17 mouse cellular contexts compared by ENCODE assay signal in the genomic region with DNA sequence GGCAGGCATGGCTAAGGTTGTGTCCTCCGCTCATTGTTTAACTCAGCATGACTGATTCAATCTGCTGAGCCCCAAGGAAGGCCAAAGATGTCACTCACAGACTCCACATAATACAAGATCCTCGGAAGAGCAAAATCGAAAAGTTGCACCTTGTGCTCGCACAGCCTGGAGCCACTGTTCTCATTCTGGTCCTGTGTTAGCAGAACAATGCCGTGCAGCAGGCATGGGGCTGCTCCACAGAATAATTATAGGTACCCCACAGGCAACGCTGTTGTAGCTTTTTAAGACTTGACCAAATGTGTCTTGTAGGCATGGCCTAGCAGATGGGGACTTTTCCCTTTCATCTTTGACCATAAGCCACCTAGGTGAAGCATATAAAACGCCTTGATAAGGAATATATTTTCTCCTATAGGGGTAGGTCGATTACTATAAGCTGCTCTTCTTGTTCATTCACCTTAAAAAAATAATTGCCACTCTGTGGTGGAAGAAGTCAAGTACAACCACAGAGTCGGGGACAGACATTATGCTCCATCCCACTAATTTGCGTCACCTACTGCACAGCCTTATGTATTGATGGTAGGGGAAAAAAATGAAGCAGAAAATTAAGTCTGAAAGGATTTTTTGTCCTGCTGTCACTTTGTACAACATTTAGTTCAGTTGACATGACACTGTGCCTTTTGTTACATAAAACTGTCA.
A peak's percentile ranks its signal among the peaks of the same experiment; 100 is the strongest.
DNase-seq lines count a peak whose midpoint lies in the region; ATAC-seq lines count a peak whose summit lies in the region.
"Had no signal": no experiment of that assay in that cellular context is flagged by ENCODE, and none has a peak within 500 bp of the region (broad histone marks: within the 10 kb centered on the region; RNA-seq: fewer than 3 reads in every experiment).

No protein-coding gene starts in this region.

- H3K9ac ChIP-seq in neural tube, embryonic 12.5 days = no peak overlapping the region
- no peak overlapping the region for H3K9ac ChIP-seq in neural tube, embryonic 15.5 days (replicated peaks)
- H3K9ac ChIP-seq in forebrain, embryonic 15.5 days (replicated peaks) = no peak overlapping the region
- H3K9ac ChIP-seq: heart, embryonic 13.5 days; hindbrain, embryonic 15.5 days; lung, embryonic 15.5 days had no signal

- 47% methylated on average over 10 of the region's 10 CpGs for WGBS in neural tube, embryonic 12.5 days
- WGBS in neural tube, embryonic 15.5 days = 40% methylated on average over 10 of the region's 10 CpGs
- 26% methylated on average over 10 of the region's 10 CpGs for WGBS in forebrain, embryonic 15.5 days

- H3K9me3 ChIP-seq in neural tube, embryonic 12.5 days = no peaks in the 10 kb centered on the region
- H3K9me3 ChIP-seq in neural tube, embryonic 15.5 days (replicated peaks) = no peaks in the 10 kb centered on the region
- no peaks in the 10 kb centered on the region for H3K9me3 ChIP-seq in forebrain, embryonic 15.5 days
- H3K9me3 ChIP-seq: heart, embryonic 13.5 days; hindbrain, embryonic 15.5 days; lung, embryonic 15.5 days had no signal

- no peak overlapping the region for H3K27ac ChIP-seq in neural tube, embryonic 12.5 days
- no peak overlapping the region for H3K27ac ChIP-seq in neural tube, embryonic 15.5 days (replicated peaks)
- no peak overlapping the region for H3K27ac ChIP-seq in forebrain, embryonic 15.5 days (replicated peaks)
- H3K27ac ChIP-seq: heart, embryonic 13.5 days; hindbrain, embryonic 15.5 days; layer of hippocampus, adult 2 months; lung, embryonic 15.5 days had no signal

- H3K4me1 ChIP-seq in neural tube, embryonic 12.5 days = peaks cover 3% of the 10 kb centered on the region; the same call in 1 of the 2 replicates
- H3K4me1 ChIP-seq in neural tube, embryonic 15.5 days = peaks cover 3% of the 10 kb centered on the region; the same call in 1 of the 2 replicates
- H3K4me1 ChIP-seq in forebrain, embryonic 15.5 days = peaks cover 7% of the 10 kb centered on the region; the same call in 1 of the 2 replicates
- H3K4me1 ChIP-seq: heart, embryonic 13.5 days; hindbrain, embryonic 15.5 days; lung, embryonic 15.5 days had no signal

- DNase-seq in mesoderm, embryonic 11.5 days (ENCODE audit: low read depth, low spot score) = peak; percentile 31
- peak; percentile 58 for DNase-seq in retina, postnatal 1 day
- DNase-seq in MN1 (ENCODE audit: low spot score) = no peak
- no peak for DNase-seq in frontal cortex, postnatal 10 days (ENCODE audit: low spot score in 2 of 2)
- DNase-seq in urinary bladder, postnatal 25 days (ENCODE audit: low spot score) = no peak
- DNase-seq: adrenal gland, postnatal 36 days; cerebellum, adult 18-20 months; gastrocnemius, postnatal 14 days; right cerebral cortex, postnatal 25 days had no signal

- no peaks in the 10 kb centered on the region for H3K27me3 ChIP-seq in neural tube, embryonic 12.5 days (replicated peaks)
- H3K27me3 ChIP-seq in neural tube, embryonic 15.5 days (replicated peaks) = no peaks in the 10 kb centered on the region
- H3K27me3 ChIP-seq in forebrain, embryonic 15.5 days = no peaks in the 10 kb centered on the region
- H3K27me3 ChIP-seq: heart, embryonic 13.5 days; lung, embryonic 15.5 days had no signal

- ATAC-seq in neural tube, embryonic 12.5 days (ENCODE audit: low FRiP score, low read depth) = peak; percentile 56; the same call in 1 of the 2 replicates
- ATAC-seq in neural tube, embryonic 15.5 days (ENCODE audit: low FRiP score) = no peak
- peak; percentile 68 for ATAC-seq in forebrain, embryonic 15.5 days (replicated peaks)

- H3K4me3 ChIP-seq in neural tube, embryonic 12.5 days = no peak overlapping the region
- no peak overlapping the region for H3K4me3 ChIP-seq in neural tube, embryonic 15.5 days (replicated peaks)
- no peak overlapping the region for H3K4me3 ChIP-seq in forebrain, embryonic 15.5 days
- H3K4me3 ChIP-seq: heart, embryonic 13.5 days; hindbrain, embryonic 15.5 days; layer of hippocampus, adult 2 months; lung, embryonic 15.5 days had no signal

- no peaks in the 10 kb centered on the region for H3K36me3 ChIP-seq in neural tube, embryonic 12.5 days
- no peaks in the 10 kb centered on the region for H3K36me3 ChIP-seq in neural tube, embryonic 15.5 days
- H3K36me3 ChIP-seq in forebrain, embryonic 15.5 days = no peaks in the 10 kb centered on the region
- H3K36me3 ChIP-seq: heart, embryonic 13.5 days; hindbrain, embryonic 15.5 days; lung, embryonic 15.5 days had no signal

- no peak overlapping the region for H3K4me2 ChIP-seq in neural tube, embryonic 12.5 days (replicated peaks)
- no peak overlapping the region for H3K4me2 ChIP-seq in neural tube, embryonic 15.5 days
- no peak overlapping the region for H3K4me2 ChIP-seq in forebrain, embryonic 15.5 days (replicated peaks)
- H3K4me2 ChIP-seq: heart, embryonic 13.5 days; hindbrain, embryonic 15.5 days; liver, embryonic 11.5 days; lung, embryonic 15.5 days had no signal

Comparison
In these comparisons a context has a peak if more than half of its experiments do, and no peak if none do; other contexts are left out.
1. DNase-seq: peak in mesoderm, embryonic 11.5 days (single experiment) and retina, postnatal 1 day (single experiment); none in MN1 (single experiment), frontal cortex, postnatal 10 days (0 of 2) and urinary bladder, postnatal 25 days (single experiment).